Mouse (Mus musculus) C2C12 (cell line): ENCODE measurements around the gene Gm27021.

Experiments used
- CEBPB ChIP-seq: IDR thresholded peaks from one replicate; pipeline ENCODE4 v1.6.1; 2011; ENCODE audit warnings: low read depth, mild to moderate bottlenecking, control low read depth, moderate library complexity
- CTCF ChIP-seq: IDR thresholded peaks from one replicate; pipeline ENCODE4 v1.5.1; 2011; ENCODE audit not compliant: control insufficient read depth, insufficient read depth, insufficient read length
- FOSL1 ChIP-seq: IDR thresholded peaks from one replicate; pipeline ENCODE4 v1.8.0; 2011; ENCODE audit warnings: mild to moderate bottlenecking, low read length; ENCODE audit not compliant: poor library complexity, insufficient read depth, severe bottlenecking
- MAX ChIP-seq: IDR thresholded peaks from one replicate; pipeline ENCODE4 v1.6.1; 2011; ENCODE audit warnings: mild to moderate bottlenecking, control low read depth
- MYOD1 ChIP-seq: IDR thresholded peaks from one replicate; pipeline ENCODE4 v1.6.1; 2011; ENCODE audit warnings: low read depth; ENCODE audit not compliant: control insufficient read depth, insufficient read length
- MYOG ChIP-seq: IDR thresholded peaks from one replicate; pipeline ENCODE4 v1.6.1; 2011; ENCODE audit not compliant: control insufficient read depth, insufficient read length; ENCODE audit errors: extremely low read depth
- USF1 ChIP-seq: IDR thresholded peaks from one replicate; pipeline ENCODE4 v1.6.1; 2011; ENCODE audit warnings: low read depth, mild to moderate bottlenecking, control low read depth, moderate library complexity

DNA sequence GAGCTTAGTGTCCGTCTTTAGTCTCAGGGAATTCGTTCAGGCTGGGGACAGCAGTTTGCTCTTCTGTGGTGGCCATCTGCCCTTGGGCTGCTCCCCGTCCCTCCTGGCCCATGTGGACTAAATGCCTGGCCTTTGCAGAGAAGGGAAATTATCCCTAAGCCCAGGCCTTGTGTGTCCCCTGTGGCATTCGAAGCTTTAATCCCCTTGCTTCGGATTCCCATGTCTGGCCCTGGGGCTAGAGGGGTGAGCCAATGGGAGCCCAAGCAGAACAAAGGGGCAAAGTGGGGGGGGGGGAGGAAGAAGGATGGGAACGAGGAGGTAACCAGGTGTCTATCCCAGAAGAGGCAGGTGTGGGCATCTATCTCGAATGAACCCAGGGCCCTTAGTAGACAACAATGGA is 20.3 kb downstream of the Gm27021 start, which contains the start of gene 1190005I06Rik:
- no peak for TF ChIP-seq CTCF
- no peak for TF ChIP-seq MYOD1
- TF ChIP-seq MYOG: no peak
- TF ChIP-seq CEBPB: no peak
- no peak for TF ChIP-seq USF1
- TF ChIP-seq MAX: no peak
- no peak for TF ChIP-seq FOSL1
